Mouse (Mus musculus): ENCODE data around the gene Slc35d2.
"Not testable (repeated sequence)": the region's sequence is repeated elsewhere in the genome, so short reads cannot be mapped to it uniquely, and the experiment has no call there.

The Slc35d2 gene

GRCm38 (mm10) chr13:64108381-64108850, 20.8 kb downstream of the Slc35d2 start:
- DNase-seq = no peak

DNA sequence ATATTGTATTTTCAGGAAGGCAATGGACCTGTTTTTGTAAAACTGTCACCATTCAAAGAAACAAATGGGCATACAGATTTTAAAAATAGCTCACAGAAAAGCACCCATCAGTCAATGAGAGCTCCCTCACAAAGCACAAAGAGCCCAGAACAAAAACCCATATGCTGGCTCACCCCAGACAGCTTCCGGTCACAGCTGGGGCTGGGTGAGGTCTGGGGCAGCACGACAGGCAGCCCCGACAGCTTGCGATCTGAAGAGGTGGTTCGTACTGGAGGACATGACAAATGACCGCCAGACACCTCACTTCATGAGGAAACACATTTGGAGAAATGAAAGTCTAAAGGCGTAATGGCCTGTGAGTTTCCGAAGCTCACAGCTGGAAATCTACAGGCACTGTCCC, 21.6 kb downstream of the Slc35d2 start:
- no peak for DNase-seq

GRCm38 (mm10) chr13:64107105-64107504, 22.1 kb downstream of the Slc35d2 start:
- DNase-seq = no peak

- DNase-seq = no peak
Observed at GRCm38 (mm10) chr13:64105690-64106089, 23.5 kb downstream of the Slc35d2 start.

DNA sequence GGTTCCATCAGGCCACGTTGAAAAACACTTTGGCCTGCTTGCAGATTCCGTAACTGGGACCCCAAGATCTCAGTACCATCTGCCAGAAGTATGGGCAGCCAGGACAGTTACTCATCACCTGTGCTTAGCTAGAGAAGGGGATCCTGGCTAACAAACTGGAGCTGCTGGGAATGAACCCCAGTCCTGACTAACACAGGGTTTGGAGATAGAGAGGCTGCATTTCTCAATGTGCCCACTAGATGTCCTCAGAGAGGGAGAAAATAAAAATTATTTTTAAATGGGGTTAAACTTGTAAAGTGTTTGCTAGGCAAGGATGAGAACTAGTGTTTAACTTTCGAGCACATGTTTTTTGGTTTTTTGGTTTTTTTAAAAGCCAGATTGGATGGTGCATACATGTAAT, 29.0 kb downstream of the Slc35d2 start:
- peak in 1 of 2 experiments; percentile 23 for DNase-seq

GRCm38 (mm10) chr13:64098992-64099391, 30.2 kb downstream of the Slc35d2 start:
- DNase-seq = peak in 1 of 2 experiments; percentile 10

GRCm38 (mm10) chr13:64093341-64093740, 35.8 kb downstream of the Slc35d2 start:
- peak; percentile 40 to 60 for DNase-seq

- no peak for DNase-seq
Observed at GRCm38 (mm10) chr13:64092752-64093151, 36.4 kb downstream of the Slc35d2 start.

- no peak for DNase-seq
Observed at GRCm38 (mm10) chr13:64092141-64092540, 37.0 kb downstream of the Slc35d2 start.

DNA sequence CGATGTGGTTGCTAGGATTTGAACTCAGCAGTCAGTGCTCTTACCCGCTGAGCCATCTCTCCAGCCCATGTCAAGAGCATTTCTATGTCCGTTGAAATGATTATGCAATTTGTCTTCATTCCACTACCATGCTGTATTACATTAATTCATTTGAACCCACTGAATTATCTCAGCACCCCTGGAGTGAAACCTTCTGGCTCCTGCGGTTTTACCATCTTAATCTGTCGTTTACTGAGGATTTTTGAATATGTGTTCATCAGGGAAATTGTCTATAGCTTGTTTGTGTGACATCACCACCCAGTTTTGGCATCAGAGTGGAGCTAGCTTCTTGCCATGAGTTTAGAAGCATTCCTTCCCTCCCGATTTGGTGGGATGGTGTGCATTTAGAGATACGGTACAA, 38.2 kb downstream of the Slc35d2 start:
- DNase-seq = no peak

DNA sequence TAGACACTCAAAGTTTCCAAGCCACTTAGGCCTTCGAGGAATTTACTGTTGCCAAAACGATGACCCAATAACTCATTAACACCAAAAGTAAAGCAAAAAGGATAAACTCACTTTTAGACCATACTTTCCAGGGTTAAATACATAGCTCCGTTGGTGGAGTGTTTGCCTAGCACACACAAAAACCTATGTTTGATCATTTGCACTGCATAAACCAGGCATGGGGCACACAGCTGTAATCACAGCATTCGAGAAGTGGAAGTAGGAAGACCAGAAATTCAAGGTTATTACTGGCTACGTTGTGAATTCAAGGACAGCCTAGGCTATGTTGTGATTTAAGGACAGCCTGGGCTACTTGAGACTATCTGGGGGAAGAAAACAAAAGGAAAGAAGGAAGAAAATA, 38.9 kb downstream of the Slc35d2 start:
- DNase-seq = no peak

DNA sequence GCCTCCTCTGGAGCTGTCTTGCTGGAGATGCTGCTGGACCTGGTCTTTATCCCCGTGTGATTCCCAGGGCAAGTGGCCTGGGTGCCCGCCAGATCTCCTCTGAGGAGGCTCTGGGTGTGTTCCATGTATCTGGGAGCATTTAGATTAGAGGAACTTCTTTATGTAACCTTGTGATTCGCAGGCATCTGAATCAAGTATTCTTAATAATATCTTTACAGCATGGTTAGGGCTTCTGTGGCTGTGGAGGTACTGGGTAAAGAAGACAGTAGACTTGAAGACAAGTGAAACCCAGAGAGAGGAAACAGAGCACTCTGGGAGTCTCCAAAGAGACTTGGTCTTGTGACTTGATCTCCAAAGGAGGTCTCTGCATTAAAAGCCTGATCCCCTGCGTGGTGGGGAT, 40.0 kb downstream of the Slc35d2 start, which contains the start of gene Hsd17b3:
Hsd17b3 (minus strand) TSS at position 101 of the 400 bp plus-strand sequence.
- no peak for DNase-seq

DNA sequence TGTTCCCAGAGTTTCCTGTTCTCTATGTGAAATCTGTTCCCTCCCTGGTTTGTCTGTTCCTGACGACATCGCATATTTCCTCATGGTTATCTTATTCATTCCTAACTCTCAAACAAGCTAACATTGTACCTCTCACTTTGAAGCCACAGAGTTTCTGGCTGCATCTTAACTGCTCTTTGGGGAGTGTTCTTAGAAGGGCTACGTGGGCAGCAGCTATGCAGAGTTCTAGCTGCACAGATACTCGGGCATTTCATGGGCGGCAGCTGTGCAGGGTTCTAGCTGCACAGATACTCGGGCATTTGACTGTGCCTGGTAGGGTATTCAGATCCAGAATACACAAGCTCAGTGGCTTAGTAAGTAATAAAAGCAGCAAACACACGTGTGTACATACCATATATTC, 41.1 kb downstream of the Slc35d2 start:
- no peak for DNase-seq

GRCm38 (mm10) chr13:64086036-64086435, 43.1 kb downstream of the Slc35d2 start:
- DNase-seq = no peak

DNA sequence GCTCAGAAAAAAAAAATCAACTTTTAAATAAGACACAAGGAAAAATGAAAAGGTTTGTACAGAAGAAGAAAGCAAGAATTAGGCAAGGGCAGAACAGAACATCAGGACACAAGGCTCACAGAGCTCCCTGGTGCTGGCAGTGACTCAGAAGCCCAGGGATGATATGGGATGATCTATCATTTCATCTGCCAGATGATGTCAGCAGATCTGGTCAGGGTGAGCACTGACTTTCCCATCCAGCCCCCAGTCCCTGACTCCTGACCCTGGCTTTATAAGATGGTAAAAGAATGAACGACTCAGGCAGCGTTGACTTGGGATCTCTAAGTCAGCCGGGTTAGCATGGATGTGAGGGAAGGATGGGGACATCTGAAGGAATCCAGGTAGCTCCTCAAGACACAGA, 45.8 kb downstream of the Slc35d2 start:
- no peak for DNase-seq

- no peak for DNase-seq
Observed at GRCm38 (mm10) chr13:64081012-64081919, 47.9 kb downstream of the Slc35d2 start.

DNA sequence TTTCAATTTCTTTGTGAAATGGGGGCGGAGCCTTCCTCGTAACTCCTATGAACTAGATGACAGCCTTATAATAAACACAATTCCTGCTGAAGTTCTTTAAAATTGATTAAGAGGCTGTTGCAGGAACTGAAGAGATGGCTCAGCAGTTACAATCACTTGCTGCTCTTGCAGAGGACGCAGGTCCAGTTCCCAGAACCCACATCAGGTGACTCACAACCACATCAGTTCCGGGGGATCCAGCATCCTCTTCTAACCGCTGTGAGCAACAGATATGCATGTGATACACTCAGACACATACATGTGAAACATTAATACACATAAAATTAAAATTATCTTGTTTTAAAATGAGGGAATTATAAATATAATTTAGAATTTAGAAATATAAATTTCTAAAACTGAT, 51.6 kb downstream of the Slc35d2 start:
- no peak for DNase-seq

- no peak for DNase-seq
Observed at GRCm38 (mm10) chr13:64076074-64076473, 53.1 kb downstream of the Slc35d2 start.

- no peak for DNase-seq
Observed at GRCm38 (mm10) chr13:64066653-64067052, 62.5 kb downstream of the Slc35d2 start.

DNA sequence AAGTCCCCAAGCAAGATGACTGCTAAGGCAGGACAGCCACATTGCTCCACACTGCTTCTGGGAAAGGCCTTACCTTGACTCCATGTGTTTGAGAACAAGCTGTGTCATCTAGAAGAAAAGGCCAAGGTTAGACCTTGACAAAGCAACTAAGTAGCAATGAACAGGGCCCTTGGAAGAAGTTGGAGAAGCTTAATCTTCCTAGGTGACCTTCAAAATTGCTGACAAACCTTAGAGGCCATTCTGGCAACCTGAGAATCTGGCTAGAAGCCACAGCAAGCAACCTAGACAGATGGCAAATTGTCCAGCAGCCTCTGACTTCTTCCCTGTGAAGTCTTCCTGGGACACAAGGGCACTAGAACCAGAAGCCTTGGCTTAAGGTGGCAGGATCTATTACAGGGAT, 64.9 kb downstream of the Slc35d2 start:
- DNase-seq = no peak

DNA sequence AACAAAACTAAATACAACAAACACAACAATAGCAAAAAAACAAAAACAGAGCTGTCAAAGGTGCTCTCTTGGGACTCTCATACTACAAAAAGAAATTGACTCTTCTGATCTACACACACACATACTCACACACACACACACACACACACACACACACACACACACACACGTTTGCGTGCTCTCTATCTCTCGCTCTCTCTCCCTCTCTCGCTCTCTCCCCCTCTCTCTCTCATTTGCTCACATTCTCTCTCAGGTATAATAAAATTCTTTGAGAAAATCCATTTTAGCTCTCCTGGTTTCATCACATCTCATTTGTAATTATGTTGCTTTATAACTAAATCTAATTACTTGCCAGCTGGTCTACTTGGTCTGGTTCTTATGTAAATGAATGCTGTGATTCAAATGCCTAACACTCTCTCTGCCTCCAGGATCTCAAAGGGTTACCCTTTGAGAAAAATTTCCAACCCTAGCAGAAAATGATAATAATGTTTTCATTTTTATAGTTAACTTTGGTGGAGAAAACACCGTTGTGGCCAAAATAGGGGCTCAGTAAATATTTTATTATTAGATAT, 68.1 kb downstream of the Slc35d2 start:
- DNase-seq = no peak

DNA sequence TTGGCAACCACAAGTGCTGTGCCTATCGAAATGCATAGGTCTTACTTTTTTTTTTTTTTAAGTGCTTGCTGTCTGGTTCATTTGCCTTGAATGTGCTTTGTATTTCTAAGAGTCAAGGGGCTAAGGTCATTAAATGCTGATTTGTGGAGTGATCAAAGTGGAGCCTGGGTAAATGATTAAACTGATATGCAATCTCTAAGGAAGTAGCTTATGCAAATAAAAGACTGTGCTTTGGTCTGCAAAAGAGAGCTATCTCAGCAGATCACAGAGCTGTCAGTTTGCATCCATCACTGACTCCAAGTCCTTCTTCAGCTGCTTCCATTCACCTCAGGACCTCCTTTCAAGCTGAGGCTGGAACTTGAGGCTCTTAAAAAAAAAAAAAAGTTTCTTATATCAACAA, 75.2 kb downstream of the Slc35d2 start:
- no peak for DNase-seq

GRCm38 (mm10) chr13:64052281-64052680, 76.9 kb downstream of the Slc35d2 start:
- DNase-seq = not testable (repeated sequence)

DNA sequence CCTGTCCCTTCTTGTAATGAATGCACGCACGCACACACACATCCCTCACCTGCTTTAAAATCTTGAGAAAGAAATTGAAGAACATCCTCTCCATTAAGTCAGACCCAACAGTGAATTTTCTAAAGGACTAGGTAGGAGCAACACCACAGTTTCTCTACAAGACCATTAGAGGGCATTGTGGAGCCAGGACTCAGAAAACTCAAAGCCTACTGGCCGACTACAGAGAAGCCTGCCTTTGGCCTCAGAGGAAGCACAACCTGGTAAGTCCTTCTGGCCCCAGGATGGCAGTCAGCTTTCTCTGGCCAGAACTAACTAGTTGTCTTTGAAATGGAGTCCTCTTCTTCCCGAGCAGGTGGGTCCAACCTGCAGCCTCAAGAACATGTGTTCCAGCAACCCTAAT, 78.3 kb downstream of the Slc35d2 start:
- no peak for DNase-seq

Measured in lung, adult 18-20 months (tissue).